Mouse (Mus musculus) liver, embryonic 14.5 days (tissue): ENCODE results near the gene Wdr17. TPM values are rescaled to one million over a fixed set of nuclear protein-coding genes. Genes with fewer than 3 reads are reported as not detected.
"Not testable (repeated sequence)": the region's sequence is repeated elsewhere in the genome, so short reads cannot be mapped to it uniquely, and the experiment has no call there.

Source experiments
- ATAC-seq: fragments of 200-750 bp; cut with Nextera tagmentation; 2 replicates; pipeline ENCODE4 v1.8.0; 2017; ENCODE audit warnings: moderate number of reproducible peaks, mild to moderate bottlenecking, moderate library complexity; ENCODE audit not compliant: insufficient read depth
- DNase-seq, 3 experiments: peaks; one replicate each; pipeline ENCODE4 v3.0.0-alpha.2; 2012 to 2013; ENCODE audit warnings: low read depth in 3 of 3, low spot score in 3 of 3
- H3K27ac ChIP-seq: fragments of 300-500 bp; sonication (generic); 2 replicates; pipeline ENCODE4 v1.5.1; 2014; ENCODE audit warnings: moderate library complexity, mild to moderate bottlenecking, control low read depth, inconsistent platforms
- H3K27me3 ChIP-seq: fragments of 300-500 bp; sonication (generic); 2 replicates; pipeline ENCODE4 v1.6.1; 2014; ENCODE audit warnings: mild to moderate bottlenecking, low read length, moderate library complexity; ENCODE audit not compliant: control insufficient read depth, insufficient read depth
- H3K36me3 ChIP-seq: fragments of 300-500 bp; sonication (generic); replicated peaks from 2 replicates; pipeline ENCODE4 v1.6.1; 2014; ENCODE audit warnings: low read depth; ENCODE audit not compliant: control insufficient read depth, insufficient read depth
- H3K4me1 ChIP-seq, 2 experiments: fragments of 200-500 bp in 1 of 2; fragments of 300-500 bp in 1 of 2; sonication (generic) in 1 of 2; replicated peaks; 2 replicates each; pipeline ENCODE4 v1.6.1; 2012 to 2014; ENCODE audit warnings: antibody characterized with exemption in 1 of 2, inconsistent platforms in 1 of 2, low read length in 1 of 2; ENCODE audit not compliant: control insufficient read depth in 2 of 2, insufficient read depth in 2 of 2
- H3K4me2 ChIP-seq: fragments of 300-500 bp; sonication (generic); 2 replicates; pipeline ENCODE4 v1.6.1; 2014; ENCODE audit warnings: low read depth, mild to moderate bottlenecking, control low read depth, moderate library complexity
- H3K4me3 ChIP-seq, 2 experiments: fragments of 200-500 bp in 1 of 2; fragments of 300-500 bp in 1 of 2; sonication (generic) in 1 of 2; 2 replicates each; pipeline ENCODE4 v1.5.1; 2012 to 2014; ENCODE audit warnings: low read depth in 2 of 2, low read length in 2 of 2, mild to moderate bottlenecking in 2 of 2, control low read depth in 1 of 2, inconsistent platforms in 1 of 2, moderate library complexity in 1 of 2; ENCODE audit not compliant: insufficient read depth in 1 of 2
- H3K9ac ChIP-seq: fragments of 300-500 bp; sonication (generic); replicated peaks from 2 replicates; pipeline ENCODE4 v1.6.1; 2014; ENCODE audit warnings: mild to moderate bottlenecking, control low read depth, moderate library complexity
- H3K9me3 ChIP-seq: fragments of 300-500 bp; sonication (generic); 2 replicates; pipeline ENCODE4 v1.6.1; 2016; ENCODE audit warnings: low read length, mixed read lengths; ENCODE audit not compliant: control insufficient read depth
- CTCF ChIP-seq: IDR thresholded peaks from 2 replicates; pipeline ENCODE4 v1.5.1; 2016; ENCODE audit warnings: antibody characterized with exemption, low read depth, control low read depth
- EP300 ChIP-seq: IDR thresholded peaks from 2 replicates; pipeline ENCODE4 v1.6.1; 2016; ENCODE audit warnings: antibody characterized with exemption, low read depth
- WGBS: fragments of 180-500 bp; shearing (Covaris S2); extraction: QIAGEN DNeasy Blood & Tissue Kit; methylation state at CpG from one replicate; pipeline ENCODE4 v1.1.7; 2014; ENCODE audit not compliant: insufficient replicate concordance; 5-methylcytosine and 5-hydroxymethylcytosine counted together
- polyA plus RNA-seq, 2 experiments: library from polyadenylated mRNA; depleted of rRNA in 1 of 2; stranded (reverse) in 1 of 2; unstranded in 1 of 2; fragments of >200 nt; fragmentation: Nextera tagmentation in 1 of 2; extraction: Ambion mirVana in 1 of 2; gene quantifications; 2 replicates each; pipeline versions ENCODE4 v1.2.1 to v1.2.3; 2012 to 2014

The Wdr17 gene
- polyA plus RNA-seq, 2 experiments, result 0.01 to 0.09 TPM

- WGBS, result 62% methylated on average over 2 of the region's 2 CpGs
- no peak for ATAC-seq
- H3K4me3 ChIP-seq, result no peak overlapping the region
- H3K27me3 ChIP-seq, result no peaks in the 10 kb centered on the region
- H3K4me2 ChIP-seq, result no peak overlapping the region
- no peaks in the 10 kb centered on the region for H3K4me1 ChIP-seq
- TF ChIP-seq EP300, result no peak
- no peak for DNase-seq
- H3K36me3 ChIP-seq, result no peaks in the 10 kb centered on the region
- H3K9ac ChIP-seq, result no peak overlapping the region
- no peaks in the 10 kb centered on the region for H3K9me3 ChIP-seq
- no peak overlapping the region for H3K27ac ChIP-seq
Observed at GRCm38 (mm10) chr8:54659703-54660102, 227.3 kb downstream of the Wdr17 start.

DNA sequence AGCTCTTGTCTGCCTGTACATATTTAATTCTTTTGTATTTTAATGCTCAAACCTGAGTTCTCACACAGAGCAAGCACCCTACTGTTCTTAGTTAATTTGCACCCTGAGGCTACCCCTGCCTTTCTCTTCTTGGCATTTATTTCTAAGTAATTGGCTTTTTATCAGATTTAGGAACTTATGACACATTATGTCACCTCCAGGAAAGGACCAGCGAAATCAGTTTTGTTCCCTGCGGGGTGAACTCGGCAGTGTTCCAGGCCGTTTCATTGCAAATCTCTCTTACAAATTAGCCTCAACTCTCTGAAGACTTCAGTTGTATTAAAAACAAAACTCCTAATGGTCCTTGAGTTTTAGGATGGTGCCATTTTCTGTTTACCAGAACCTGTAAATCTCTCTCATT lies 248.3 kb downstream of the Wdr17 start:
- H3K4me3 ChIP-seq, result no peak overlapping the region
- DNase-seq (no peak), ATAC-seq (no peak)
- no peaks in the 10 kb centered on the region for H3K27me3 ChIP-seq
- no peaks in the 10 kb centered on the region for H3K36me3 ChIP-seq
- no peak overlapping the region for H3K27ac ChIP-seq
- H3K4me2 ChIP-seq, result no peak overlapping the region
- 65% methylated on average over 4 of the region's 4 CpGs for WGBS
- H3K4me1 ChIP-seq, result no peaks in the 10 kb centered on the region
- TF ChIP-seq CTCF (no peak), EP300 (no peak)
- no peaks in the 10 kb centered on the region for H3K9me3 ChIP-seq
- no peak overlapping the region for H3K9ac ChIP-seq

DNA sequence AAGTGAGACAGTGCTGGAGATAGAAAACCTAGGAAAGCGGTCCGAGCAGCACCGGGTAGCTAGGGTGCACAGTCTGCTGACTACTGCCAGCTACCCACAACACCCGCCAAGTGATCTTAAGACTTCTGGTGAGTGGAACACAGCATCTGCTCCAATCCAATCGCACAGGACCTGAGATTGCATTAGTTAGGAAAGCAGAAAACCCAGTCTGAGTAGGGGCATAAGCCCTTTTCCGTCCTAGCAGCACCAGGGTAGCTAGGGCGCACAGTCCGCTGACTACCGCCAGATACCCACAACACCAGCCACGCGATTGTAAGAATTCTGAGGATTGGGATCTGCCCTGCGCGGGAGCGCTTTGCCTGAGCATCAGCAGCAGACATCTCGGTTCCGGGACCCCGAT lies 270.3 kb downstream of the Wdr17 start:
- not testable (repeated sequence) for H3K4me1 ChIP-seq, H3K27me3 ChIP-seq, H3K9ac ChIP-seq, H3K9me3 ChIP-seq, H3K27ac ChIP-seq, ATAC-seq, H3K4me2 ChIP-seq, DNase-seq, H3K36me3 ChIP-seq, H3K4me3 ChIP-seq
- 72% methylated on average over 17 of the region's 17 CpGs for WGBS

- Histone ChIP-seq H3K27me3 (no peaks in the 10 kb centered on the region), H3K9me3 (no peaks in the 10 kb centered on the region), H3K36me3 (no peaks in the 10 kb centered on the region), H3K9ac (no peak overlapping the region), H3K27ac (no peak overlapping the region), H3K4me3 (no peak overlapping the region), H3K4me2 (no peak overlapping the region), H3K4me1 (no peaks in the 10 kb centered on the region)
- 62% methylated on average over 4 of the region's 4 CpGs for WGBS
- DNase-seq (no peak), ATAC-seq (no peak)
- no peak for TF ChIP-seq EP300
- no peak for TF ChIP-seq CTCF
Observed at GRCm38 (mm10) chr8:54610238-54610637, 276.7 kb downstream of the Wdr17 start.

- Histone ChIP-seq H3K36me3 (no peaks in the 10 kb centered on the region), H3K27ac (no peak overlapping the region), H3K9ac (no peak overlapping the region), H3K9me3 (no peaks in the 10 kb centered on the region), H3K4me2 (no peak overlapping the region), H3K4me1 (no peaks in the 10 kb centered on the region), H3K4me3 (no peak overlapping the region), H3K27me3 (no peaks in the 10 kb centered on the region)
- DNase-seq (no peak), ATAC-seq (no peak)
- TF ChIP-seq EP300 (no peak), CTCF (no peak)
- 66% methylated on average over 2 of the region's 2 CpGs for WGBS
Observed at GRCm38 (mm10) chr8:54609336-54609735, 277.6 kb downstream of the Wdr17 start.

GRCm38 (mm10) chr8:54603440-54603839 lies 283.5 kb downstream of the Wdr17 start:
- no peak overlapping the region for H3K27ac ChIP-seq
- H3K9ac ChIP-seq, result no peak overlapping the region
- H3K9me3 ChIP-seq, result no peaks in the 10 kb centered on the region
- no peaks in the 10 kb centered on the region for H3K36me3 ChIP-seq
- ATAC-seq, result no peak
- no peak overlapping the region for H3K4me3 ChIP-seq
- H3K4me2 ChIP-seq, result no peak overlapping the region
- WGBS, result 46% methylated on average over 4 of the region's 4 CpGs
- H3K27me3 ChIP-seq, result no peaks in the 10 kb centered on the region
- TF ChIP-seq CTCF (no peak), EP300 (no peak)
- DNase-seq, result no peak
- peaks cover 0 to 3% of the 10 kb centered on the region in 2 experiments; a peak in 1 of 4 replicates for H3K4me1 ChIP-seq
